Mouse (Mus musculus): ENCODE measurements at regions not wholly inside any gene's neighbourhood (a gene's known extent, or its start where the extent isn't known, plus 50 kb on each side); places are given as distances from the start of the nearest gene placed in this dataset.

- Histone ChIP-seq H3K9me3 (ENCODE audit: control insufficient read depth, low read length) (no peaks in the 10 kb centered on the region), H3K9ac (ENCODE audit: low read length) (no peak overlapping the region), H3K36me3 (ENCODE audit: control insufficient read depth, insufficient read depth, low read length) (no peaks in the 10 kb centered on the region), H3K27ac (ENCODE audit: low read depth, low read length) (no peak overlapping the region), H3K4me2 (ENCODE audit: low read depth, low read length, severe bottlenecking) (no peak overlapping the region), H3K4me1 (replicated peaks; ENCODE audit: control insufficient read depth, insufficient read depth, low read length) (no peaks in the 10 kb centered on the region), H3K4me3 (ENCODE audit: low read depth, low read length) (no peak overlapping the region), H3K27me3 (ENCODE audit: control insufficient read depth, insufficient read depth, low read length) (no peaks in the 10 kb centered on the region)
- ATAC-seq (replicated peaks; ENCODE audit: low FRiP score) (no peak), DNase-seq (ENCODE audit: low spot score) (no peak)
- WGBS, result 80% methylated on average over 1 of the region's 1 CpGs
Measured at GRCm38 (mm10) chr3:21292774-21293173, 783.7 kb upstream of the Tbl1xr1 start.

- DNase-seq (ENCODE audit: low spot score) (no peak), ATAC-seq (replicated peaks; ENCODE audit: low FRiP score) (no peak)
- Histone ChIP-seq H3K9ac (ENCODE audit: low read length) (no peak overlapping the region), H3K4me1 (replicated peaks; ENCODE audit: control insufficient read depth, insufficient read depth, low read length) (no peaks in the 10 kb centered on the region), H3K27ac (ENCODE audit: low read depth, low read length) (no peak overlapping the region), H3K36me3 (ENCODE audit: control insufficient read depth, insufficient read depth, low read length) (no peaks in the 10 kb centered on the region), H3K4me3 (ENCODE audit: low read depth, low read length) (no peak overlapping the region), H3K4me2 (ENCODE audit: low read depth, low read length, severe bottlenecking) (no peak overlapping the region), H3K9me3 (ENCODE audit: control insufficient read depth, low read length) (no peaks in the 10 kb centered on the region), H3K27me3 (ENCODE audit: control insufficient read depth, insufficient read depth, low read length) (no peaks in the 10 kb centered on the region)
- 78% methylated on average over 2 of the region's 2 CpGs for WGBS
Measured at GRCm38 (mm10) chr3:21293308-21293707, 783.1 kb upstream of the Tbl1xr1 start.

GRCm38 (mm10) chr3:21294776-21295175 lies 781.7 kb upstream of the Tbl1xr1 start:
- Histone ChIP-seq H3K27me3 (ENCODE audit: control insufficient read depth, insufficient read depth, low read length) (no peaks in the 10 kb centered on the region), H3K4me3 (ENCODE audit: low read depth, low read length) (no peak overlapping the region), H3K4me1 (replicated peaks; ENCODE audit: control insufficient read depth, insufficient read depth, low read length) (no peaks in the 10 kb centered on the region), H3K4me2 (ENCODE audit: low read depth, low read length, severe bottlenecking) (no peak overlapping the region), H3K27ac (ENCODE audit: low read depth, low read length) (no peak overlapping the region), H3K9ac (ENCODE audit: low read length) (no peak overlapping the region), H3K9me3 (ENCODE audit: control insufficient read depth, low read length) (no peaks in the 10 kb centered on the region), H3K36me3 (ENCODE audit: control insufficient read depth, insufficient read depth, low read length) (no peaks in the 10 kb centered on the region)
- ATAC-seq (replicated peaks; ENCODE audit: low FRiP score) (no peak), DNase-seq (ENCODE audit: low spot score) (no peak)
- 96% methylated on average over 3 of the region's 3 CpGs for WGBS

- Histone ChIP-seq H3K4me2 (ENCODE audit: low read depth, low read length, severe bottlenecking) (no peak overlapping the region), H3K9me3 (ENCODE audit: control insufficient read depth, low read length) (no peaks in the 10 kb centered on the region), H3K27me3 (ENCODE audit: control insufficient read depth, insufficient read depth, low read length) (no peaks in the 10 kb centered on the region), H3K36me3 (ENCODE audit: control insufficient read depth, insufficient read depth, low read length) (no peaks in the 10 kb centered on the region), H3K27ac (ENCODE audit: low read depth, low read length) (no peak overlapping the region), H3K4me1 (replicated peaks; ENCODE audit: control insufficient read depth, insufficient read depth, low read length) (no peaks in the 10 kb centered on the region), H3K9ac (ENCODE audit: low read length) (no peak overlapping the region), H3K4me3 (ENCODE audit: low read depth, low read length) (no peak overlapping the region)
- ATAC-seq (replicated peaks; ENCODE audit: low FRiP score) (no peak), DNase-seq (ENCODE audit: low spot score) (no peak)
- 38% methylated on average over 1 of the region's 1 CpGs for WGBS
Measured at GRCm38 (mm10) chr3:21296581-21297110, 779.8 kb upstream of the Tbl1xr1 start.

GRCm38 (mm10) chr3:21325329-21325896 lies 751.0 kb upstream of the Tbl1xr1 start:
- Histone ChIP-seq H3K4me3 (ENCODE audit: low read depth, low read length) (no peak overlapping the region), H3K27ac (ENCODE audit: low read depth, low read length) (no peak overlapping the region), H3K4me1 (replicated peaks; ENCODE audit: control insufficient read depth, insufficient read depth, low read length) (no peaks in the 10 kb centered on the region), H3K4me2 (ENCODE audit: low read depth, low read length, severe bottlenecking) (no peak overlapping the region), H3K36me3 (ENCODE audit: control insufficient read depth, insufficient read depth, low read length) (no peaks in the 10 kb centered on the region), H3K9ac (ENCODE audit: low read length) (no peak overlapping the region), H3K9me3 (ENCODE audit: control insufficient read depth, low read length) (no peaks in the 10 kb centered on the region), H3K27me3 (ENCODE audit: control insufficient read depth, insufficient read depth, low read length) (no peaks in the 10 kb centered on the region)
- WGBS, result 54% methylated on average over 4 of the region's 4 CpGs
- no peak for DNase-seq (ENCODE audit: low spot score)
- no peak for ATAC-seq (replicated peaks; ENCODE audit: low FRiP score)

- Histone ChIP-seq H3K4me2 (ENCODE audit: low read depth, low read length, severe bottlenecking) (no peak overlapping the region), H3K27me3 (ENCODE audit: control insufficient read depth, insufficient read depth, low read length) (no peaks in the 10 kb centered on the region), H3K4me1 (replicated peaks; ENCODE audit: control insufficient read depth, insufficient read depth, low read length) (no peaks in the 10 kb centered on the region), H3K36me3 (ENCODE audit: control insufficient read depth, insufficient read depth, low read length) (no peaks in the 10 kb centered on the region), H3K9me3 (ENCODE audit: control insufficient read depth, low read length) (no peaks in the 10 kb centered on the region), H3K4me3 (ENCODE audit: low read depth, low read length) (no peak overlapping the region), H3K9ac (ENCODE audit: low read length) (no peak overlapping the region), H3K27ac (ENCODE audit: low read depth, low read length) (no peak overlapping the region)
- no peak for DNase-seq (ENCODE audit: low spot score)
- no peak for ATAC-seq (replicated peaks; ENCODE audit: low FRiP score)
Measured at GRCm38 (mm10) chr3:21341916-21342315, 734.5 kb upstream of the Tbl1xr1 start.

- H3K36me3 ChIP-seq (ENCODE audit: control insufficient read depth, insufficient read depth, low read length), result no peaks in the 10 kb centered on the region
- ATAC-seq (replicated peaks; ENCODE audit: low FRiP score), result no peak
- no peak overlapping the region for H3K4me2 ChIP-seq (ENCODE audit: low read depth, low read length, severe bottlenecking)
- no peak overlapping the region for H3K4me3 ChIP-seq (ENCODE audit: low read depth, low read length)
- H3K9me3 ChIP-seq (ENCODE audit: control insufficient read depth, low read length), result no peaks in the 10 kb centered on the region
- H3K4me1 ChIP-seq (replicated peaks; ENCODE audit: control insufficient read depth, insufficient read depth, low read length), result no peaks in the 10 kb centered on the region
- H3K9ac ChIP-seq (ENCODE audit: low read length), result no peak overlapping the region
- H3K27ac ChIP-seq (ENCODE audit: low read depth, low read length), result no peak overlapping the region
- no peak for DNase-seq (ENCODE audit: low spot score)
- 95% methylated on average over 1 of the region's 1 CpGs for WGBS
- H3K27me3 ChIP-seq (ENCODE audit: control insufficient read depth, insufficient read depth, low read length), result no peaks in the 10 kb centered on the region
Measured at GRCm38 (mm10) chr3:21343095-21343494, 733.4 kb upstream of the Tbl1xr1 start.

GRCm38 (mm10) chr3:21349421-21349820 lies 727.0 kb upstream of the Tbl1xr1 start:
- no peak overlapping the region for H3K4me3 ChIP-seq (ENCODE audit: low read depth, low read length)
- no peak overlapping the region for H3K9ac ChIP-seq (ENCODE audit: low read length)
- H3K36me3 ChIP-seq (ENCODE audit: control insufficient read depth, insufficient read depth, low read length), result no peaks in the 10 kb centered on the region
- ATAC-seq (replicated peaks; ENCODE audit: low FRiP score) (no peak), DNase-seq (ENCODE audit: low spot score) (no peak)
- no peaks in the 10 kb centered on the region for H3K4me1 ChIP-seq (replicated peaks; ENCODE audit: control insufficient read depth, insufficient read depth, low read length)
- no peak overlapping the region for H3K4me2 ChIP-seq (ENCODE audit: low read depth, low read length, severe bottlenecking)
- H3K9me3 ChIP-seq (ENCODE audit: control insufficient read depth, low read length), result no peaks in the 10 kb centered on the region
- 80% methylated on average over 3 of the region's 3 CpGs for WGBS
- H3K27ac ChIP-seq (ENCODE audit: low read depth, low read length), result no peak overlapping the region
- H3K27me3 ChIP-seq (ENCODE audit: control insufficient read depth, insufficient read depth, low read length), result no peaks in the 10 kb centered on the region

- Histone ChIP-seq H3K27me3 (ENCODE audit: control insufficient read depth, insufficient read depth, low read length) (no peaks in the 10 kb centered on the region), H3K36me3 (ENCODE audit: control insufficient read depth, insufficient read depth, low read length) (no peaks in the 10 kb centered on the region), H3K4me3 (ENCODE audit: low read depth, low read length) (no peak overlapping the region), H3K4me2 (ENCODE audit: low read depth, low read length, severe bottlenecking) (no peak overlapping the region), H3K9ac (ENCODE audit: low read length) (no peak overlapping the region), H3K4me1 (replicated peaks; ENCODE audit: control insufficient read depth, insufficient read depth, low read length) (no peaks in the 10 kb centered on the region), H3K9me3 (ENCODE audit: control insufficient read depth, low read length) (no peaks in the 10 kb centered on the region), H3K27ac (ENCODE audit: low read depth, low read length) (no peak overlapping the region)
- WGBS, result 82% methylated on average over 3 of the region's 3 CpGs
- peak; percentile 42; the same call in 1 of the 2 replicates for ATAC-seq (replicated peaks; ENCODE audit: low FRiP score)
- DNase-seq (ENCODE audit: low spot score), result no peak
Measured at GRCm38 (mm10) chr3:21356150-21356549, 720.3 kb upstream of the Tbl1xr1 start.

Measured in forebrain, embryonic 11.5 days (tissue).